Mouse (Mus musculus) CH12.LX (cell line): ENCODE data around the gene Osbpl11. TPM values are rescaled to one million over a fixed set of nuclear protein-coding genes. Genes with fewer than 3 reads are reported as not detected.
A peak's percentile ranks its signal among the peaks of the same experiment; 100 is the strongest.

Source experiments
- DNase-seq: peaks from one replicate; pipeline ENCODE4 v3.0.0-alpha.2; 2013; ENCODE audit errors: extremely low read depth
- H3K27ac ChIP-seq: 2 replicates; pipeline ENCODE4 v1.5.1; 2012; ENCODE audit warnings: low read depth, mild to moderate bottlenecking, control low read depth, moderate library complexity; ENCODE audit not compliant: insufficient read depth
- H3K27me3 ChIP-seq: replicated peaks from 2 replicates; pipeline ENCODE3; 2012; ENCODE audit warnings: inconsistent platforms
- H3K36me3 ChIP-seq, 2 experiments: replicated peaks in 1 of 2; 2 replicates each; pipeline versions ENCODE3 to v1.6.1; 2012; ENCODE audit warnings: inconsistent platforms in 1 of 2, low read length in 1 of 2, mild to moderate bottlenecking in 1 of 2, mixed read lengths in 1 of 2, moderate library complexity in 1 of 2; ENCODE audit not compliant: control insufficient read depth in 1 of 2, insufficient read depth in 1 of 2
- H3K4me1 ChIP-seq, 2 experiments: 2 replicates each; pipeline ENCODE4 v1.6.1; 2012; ENCODE audit warnings: inconsistent platforms in 1 of 2, moderate library complexity in 1 of 2; ENCODE audit not compliant: insufficient read depth in 2 of 2, control insufficient read depth in 1 of 2
- H3K4me2 ChIP-seq: 2 replicates; pipeline ENCODE4 v1.6.1; 2012; ENCODE audit warnings: low read depth, mild to moderate bottlenecking, control low read depth; ENCODE audit not compliant: poor library complexity, insufficient read depth, severe bottlenecking
- H3K4me3 ChIP-seq, 3 experiments: fragments of 150-350 bp in 1 of 3; sonication (generic) in 1 of 3; replicated peaks in 1 of 3; 2 replicates each; pipeline versions ENCODE3 to v1.5.1; 2011 to 2012; ENCODE audit warnings: low read depth in 2 of 3, low read length in 2 of 3, mild to moderate bottlenecking in 2 of 3, moderate library complexity in 2 of 3, control low read depth in 1 of 3, improper control_type of control experiment in 1 of 3, inconsistent platforms in 1 of 3, mixed read lengths in 1 of 3; ENCODE audit not compliant: poor library complexity in 1 of 3
- H3K79me2 ChIP-seq: replicated peaks from 2 replicates; pipeline ENCODE4 v1.6.1; 2012; ENCODE audit warnings: mild to moderate bottlenecking, moderate library complexity; ENCODE audit not compliant: control insufficient read depth, poor library complexity, insufficient read depth, severe bottlenecking; ENCODE audit errors: extremely low read depth
- H3K9ac ChIP-seq: 2 replicates; pipeline ENCODE4 v1.6.1; 2012; ENCODE audit warnings: low read depth, mild to moderate bottlenecking, control low read depth, moderate library complexity; ENCODE audit not compliant: insufficient read depth
- H3K9me3 ChIP-seq: replicated peaks from 2 replicates; pipeline ENCODE3; 2012; ENCODE audit warnings: low read length, inconsistent platforms, mixed read lengths
- BHLHE40 ChIP-seq: IDR thresholded peaks from 2 replicates; pipeline ENCODE4 v1.6.1; 2011; ENCODE audit warnings: mild to moderate bottlenecking, low read depth, low read length, improper control_type of control experiment
- CHD2 ChIP-seq: IDR thresholded peaks from 2 replicates; pipeline ENCODE4 v1.6.1; 2011; ENCODE audit warnings: low read length, improper control_type of control experiment
- CTCF ChIP-seq, 2 experiments: IDR thresholded peaks in 1 of 2; conservative IDR thresholded peaks in 1 of 2; 2 replicates each; pipeline ENCODE4 v1.5.1; 2011 to 2012; ENCODE audit warnings: low read depth in 2 of 2, low read length in 2 of 2, improper control_type of control experiment in 1 of 2, inconsistent platforms in 1 of 2, mild to moderate bottlenecking in 1 of 2, moderate library complexity in 1 of 2
- ELF1 ChIP-seq: IDR thresholded peaks from 2 replicates; pipeline ENCODE4 v1.6.1; 2014; ENCODE audit warnings: low read depth, mild to moderate bottlenecking, inconsistent platforms, low read length, improper control_type of control experiment
- EP300 ChIP-seq: IDR thresholded peaks from 2 replicates; pipeline ENCODE4 v1.6.1; 2011; ENCODE audit warnings: low read length, improper control_type of control experiment
- ETS1 ChIP-seq: conservative IDR thresholded peaks from 2 replicates; pipeline ENCODE4 v1.6.1; 2012; ENCODE audit warnings: low read depth, mild to moderate bottlenecking, inconsistent platforms, low read length, improper control_type of control experiment, moderate library complexity
- GABPA ChIP-seq: IDR thresholded peaks from 2 replicates; pipeline ENCODE4 v1.6.1; 2012; ENCODE audit warnings: low read depth, low read length, improper control_type of control experiment, inconsistent platforms; ENCODE audit not compliant: insufficient replicate concordance
- HCFC1 ChIP-seq: IDR thresholded peaks from 2 replicates; pipeline ENCODE4 v1.6.1; 2012; ENCODE audit warnings: low read depth, mild to moderate bottlenecking, inconsistent platforms, low read length, improper control_type of control experiment
- IRF4 ChIP-seq: IDR thresholded peaks from 2 replicates; pipeline ENCODE4 v1.6.1; 2014; ENCODE audit warnings: low read depth, mild to moderate bottlenecking, inconsistent platforms, low read length, improper control_type of control experiment
- JUN ChIP-seq: IDR thresholded peaks from 2 replicates; pipeline ENCODE4 v1.6.1; 2011; ENCODE audit warnings: low read depth, mild to moderate bottlenecking, low read length, improper control_type of control experiment, moderate library complexity; ENCODE audit not compliant: insufficient read depth
- JUND ChIP-seq: conservative IDR thresholded peaks from 2 replicates; pipeline ENCODE4 v1.6.1; 2011; ENCODE audit warnings: low read depth, low read length, improper control_type of control experiment
- KAT2A ChIP-seq: IDR thresholded peaks from 2 replicates; pipeline ENCODE4 v1.6.1; 2012; ENCODE audit warnings: low read length, improper control_type of control experiment, inconsistent platforms; ENCODE audit not compliant: insufficient replicate concordance
- MAFK ChIP-seq: IDR thresholded peaks from 2 replicates; pipeline ENCODE4 v1.6.1; 2011; ENCODE audit warnings: low read length, improper control_type of control experiment; ENCODE audit not compliant: insufficient replicate concordance
- MAX ChIP-seq: IDR thresholded peaks from 2 replicates; pipeline ENCODE4 v1.6.1; 2011; ENCODE audit warnings: low read length, improper control_type of control experiment
- MXI1 ChIP-seq: IDR thresholded peaks from 2 replicates; pipeline ENCODE4 v1.6.1; 2011; ENCODE audit warnings: mild to moderate bottlenecking, low read depth, low read length, improper control_type of control experiment
- MYC ChIP-seq: IDR thresholded peaks from 2 replicates; pipeline ENCODE4 v1.6.1; 2011; ENCODE audit warnings: low read depth, mild to moderate bottlenecking, improper control_type of control experiment, low read length
- NELFE ChIP-seq: IDR thresholded peaks from 2 replicates; pipeline ENCODE4 v1.6.1; 2011; ENCODE audit warnings: low read depth, low read length, improper control_type of control experiment
- POLR2A ChIP-seq: IDR thresholded peaks from 2 replicates; pipeline ENCODE4 v1.6.1; 2011; ENCODE audit warnings: low read depth, mild to moderate bottlenecking, improper control_type of control experiment, low read length
- POLR2AphosphoS2 ChIP-seq: IDR thresholded peaks from 2 replicates; pipeline ENCODE4 v1.6.1; 2011; ENCODE audit warnings: low read depth, low read length, improper control_type of control experiment
- RAD21 ChIP-seq: IDR thresholded peaks from 2 replicates; pipeline ENCODE4 v1.6.1; 2011; ENCODE audit warnings: low read depth, mild to moderate bottlenecking, low read length, improper control_type of control experiment, moderate library complexity
- RCOR1 ChIP-seq: conservative IDR thresholded peaks from 2 replicates; pipeline ENCODE4 v1.6.1; 2012; ENCODE audit warnings: low read depth, mild to moderate bottlenecking, inconsistent platforms, low read length, improper control_type of control experiment
- SIN3A ChIP-seq: IDR thresholded peaks from 2 replicates; pipeline ENCODE4 v1.6.1; 2012; ENCODE audit warnings: low read length, improper control_type of control experiment, inconsistent platforms
- SMC3 ChIP-seq: IDR thresholded peaks from 2 replicates; pipeline ENCODE4 v1.6.1; 2011; ENCODE audit warnings: low read depth, low read length, improper control_type of control experiment
- TBP ChIP-seq: conservative IDR thresholded peaks from 2 replicates; pipeline ENCODE4 v1.6.1; 2011; ENCODE audit warnings: low read depth, low read length, improper control_type of control experiment
- TCF12 ChIP-seq: IDR thresholded peaks from 2 replicates; pipeline ENCODE4 v1.6.1; 2014; ENCODE audit warnings: low read depth, mild to moderate bottlenecking, inconsistent platforms, low read length, improper control_type of control experiment
- USF1 ChIP-seq: IDR thresholded peaks from 2 replicates; pipeline ENCODE4 v1.6.1; 2014; ENCODE audit warnings: low read depth, mild to moderate bottlenecking, inconsistent platforms, low read length, improper control_type of control experiment
- USF2 ChIP-seq: conservative IDR thresholded peaks from 2 replicates; pipeline ENCODE4 v1.6.1; 2011; ENCODE audit warnings: low read depth, low read length, improper control_type of control experiment
- ZC3H11A ChIP-seq: IDR thresholded peaks from 2 replicates; pipeline ENCODE4 v1.6.1; 2012; ENCODE audit warnings: low read depth, mild to moderate bottlenecking, inconsistent platforms, low read length, improper control_type of control experiment
- ZMIZ1 ChIP-seq: IDR thresholded peaks from 2 replicates; pipeline ENCODE4 v1.6.1; 2012; ENCODE audit warnings: low read depth, mild to moderate bottlenecking, inconsistent platforms, low read length, improper control_type of control experiment
- ZNF384 ChIP-seq: IDR thresholded peaks from 2 replicates; pipeline ENCODE4 v1.6.1; 2012; ENCODE audit warnings: low read depth, low read length, improper control_type of control experiment, inconsistent platforms
- dilution Hi-C: fragments of 300-500 bp; cut with MboI; formaldehyde crosslinking; loops from 2 replicates; pipeline ENCODE4 v1.14.3; 2020; ENCODE audit warnings: low sequenced_read_pairs; ENCODE audit not compliant: extremely low pct_unique_long_range_greater_than_20kb, extremely low pct_ligation_motif_present
- in situ Hi-C: fragments of 300-500 bp; cut with MboI; formaldehyde crosslinking; loops from 3 replicates; pipeline ENCODE4 v1.14.3; 2019; ENCODE audit warnings: low sequenced_read_pairs, low pct_ligation_motif_present, low pct_unique_long_range_greater_than_20kb, mixed read lengths
- polyA plus RNA-seq: library from polyadenylated mRNA; unstranded; fragments of >175 nt; gene quantifications from 2 replicates; pipeline ENCODE4 v1.2.1, GENCODE M21; 2012; ENCODE audit warnings: low read depth; ENCODE audit not compliant: insufficient read length
- total RNA-seq, 2 experiments: library from RNA; depleted of rRNA; stranded (reverse); fragments of 300-350 nt in 1 of 2; fragments of >200 nt in 1 of 2; gene quantifications; 2 replicates each; pipeline ENCODE4 v1.2.3; 2012 to 2014

Osbpl11 gene
- total and polyA plus RNA-seq, 3 experiments, result 10.8 to 12.9 (median 11.4) TPM

DNA sequence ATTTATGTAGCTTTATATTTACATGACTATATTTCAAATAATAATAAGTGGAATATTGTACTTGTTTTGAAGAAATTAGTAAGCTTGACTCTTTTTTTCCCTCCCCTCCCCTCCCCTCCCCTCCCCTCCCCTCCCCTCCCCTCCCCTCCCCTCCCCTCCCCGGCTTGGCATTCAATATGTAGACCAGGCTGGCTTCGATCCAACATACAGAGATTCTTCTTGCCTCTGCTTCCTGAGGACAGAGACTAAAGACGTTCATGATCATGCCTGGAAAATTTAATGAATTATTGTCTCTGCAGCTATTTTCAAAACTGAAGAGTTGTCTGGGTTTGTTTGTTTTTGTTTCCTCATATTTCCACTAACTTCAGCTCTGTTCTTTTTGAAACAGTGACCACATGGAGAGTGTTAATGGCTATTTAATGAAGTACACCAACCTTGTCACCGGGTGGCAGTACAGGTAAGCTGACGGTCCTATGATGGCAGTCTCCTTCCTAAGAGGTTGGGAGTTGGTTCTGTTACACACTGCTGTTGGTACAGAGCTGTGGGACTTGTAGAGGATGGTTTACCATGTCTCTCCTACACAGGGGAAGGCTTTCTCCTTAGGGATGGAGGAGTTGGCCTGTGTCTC lies 10.9 kb downstream of the Osbpl11 start:
- Histone ChIP-seq H3K4me3 (no peak overlapping the region), H3K27ac (no peak overlapping the region), H3K4me1 (peaks cover 0 to 18% of the 10 kb centered on the region in 2 experiments; a peak in 2 of 4 replicates), H3K9ac (no peak overlapping the region), H3K36me3 (peaks cover 10 to 40% of the 10 kb centered on the region in 2 experiments), H3K4me2 (no peak overlapping the region), H3K27me3 (no peaks in the 10 kb centered on the region), H3K9me3 (no peaks in the 10 kb centered on the region), H3K79me2 (no peaks in the 10 kb centered on the region)
- dilution Hi-C loops (no loop called here), in situ Hi-C loops (loop anchor here (10.0 to 25.0 kb wide), 2 partner anchors 539 to 767 kb away; partner anchors contain the start of gene Umps)
- peak; percentile 65 for DNase-seq
- no peak for TF ChIP-seq USF2
- TF ChIP-seq IRF4, result no peak
- no peak for TF ChIP-seq BHLHE40
- peak; percentile 51; the same call in 1 of the 2 replicates for TF ChIP-seq MYC
- no peak for TF ChIP-seq POLR2AphosphoS2
- TF ChIP-seq NELFE, result no peak
- no peak for TF ChIP-seq ETS1
- peak; percentile 67 for TF ChIP-seq SMC3
- no peak for TF ChIP-seq TCF12
- TF ChIP-seq RAD21, result peak; percentile 83
- TF ChIP-seq MAX, result no peak
- no peak for TF ChIP-seq CHD2
- no peak for TF ChIP-seq MXI1
- TF ChIP-seq CTCF (conservative IDR thresholded peaks at IDR 0.05 in 1 of 2, IDR thresholded peaks at IDR 0.05 in 1 of 2; ENCODE audit: low read depth in 2 of 2, low read length in 2 of 2), result peak; percentile 51 to 85
- no peak for TF ChIP-seq ZNF384
- no peak for TF ChIP-seq HCFC1
- TF ChIP-seq JUND, result no peak
- TF ChIP-seq SIN3A, result no peak
- TF ChIP-seq ZMIZ1, result no peak
- TF ChIP-seq KAT2A, result no peak
- no peak for TF ChIP-seq EP300

- in situ Hi-C loops (loop anchor here (10.0 to 25.0 kb wide), 2 partner anchors 538 to 766 kb away; partner anchors contain the start of gene Umps), dilution Hi-C loops (no loop called here)
- Histone ChIP-seq H3K27me3 (no peaks in the 10 kb centered on the region), H3K27ac (no peak overlapping the region), H3K4me2 (no peak overlapping the region), H3K36me3 (peaks cover 18 to 44% of the 10 kb centered on the region in 2 experiments)
- no peak for DNase-seq
- TF ChIP-seq KAT2A, result no peak
- no peak for TF ChIP-seq USF1
- TF ChIP-seq SMC3, result no peak
- TF ChIP-seq POLR2A, result no peak
- no peak for TF ChIP-seq MAFK
- TF ChIP-seq ZC3H11A, result no peak
- TF ChIP-seq USF2, result no peak
- TF ChIP-seq IRF4, result no peak
- no peak for TF ChIP-seq RCOR1
- no peak for TF ChIP-seq MAX
- TF ChIP-seq ELF1, result no peak
- no peak for TF ChIP-seq TBP
- no peak for TF ChIP-seq TCF12
- TF ChIP-seq SIN3A, result no peak
- no peak for TF ChIP-seq ZMIZ1
- no peak for TF ChIP-seq JUND
- no peak for TF ChIP-seq JUN
- TF ChIP-seq GABPA, result no peak
- no peak for TF ChIP-seq CHD2
- TF ChIP-seq, all 38 proteins: peak for 0
- H3K4me3 ChIP-seq, result no peak overlapping the region
- no peaks in the 10 kb centered on the region for H3K79me2 ChIP-seq
- no peak overlapping the region for H3K9ac ChIP-seq
- no peaks in the 10 kb centered on the region for H3K9me3 ChIP-seq
- H3K4me1 ChIP-seq, result peaks cover 0 to 19% of the 10 kb centered on the region in 2 experiments; a peak in 2 of 4 replicates
Observed at GRCm38 (mm10) chr16:33196578-33196977, 11.7 kb downstream of the Osbpl11 start.
